26 mouse cellular contexts compared by ENCODE assay signal in genomic region chr9:10368971-10369370, GRCm38 (mm10).
DNase-seq lines count a peak whose midpoint lies in the region; ATAC-seq lines count a peak whose summit lies in the region.
"Had no signal": no experiment of that assay in that cellular context is flagged by ENCODE, and none has a peak within 500 bp of the region (broad histone marks: within the 10 kb centered on the region; RNA-seq: fewer than 3 reads in every experiment).

No protein-coding gene starts in this region.

- H3K4me3 ChIP-seq in kidney, embryonic 14.5 days (ENCODE audit: low read length): no peak overlapping the region
- H3K4me3 ChIP-seq in neural tube, embryonic 12.5 days: no peak overlapping the region
- no peak overlapping the region for H3K4me3 ChIP-seq in neural tube, embryonic 15.5 days (replicated peaks)
- H3K4me3 ChIP-seq: embryonic facial prominence, embryonic 10.5 days; embryonic facial prominence, embryonic 12.5 days; forebrain, embryonic 13.5 days; forebrain, embryonic 15.5 days had no signal

- ATAC-seq in kidney, embryonic 14.5 days (ENCODE audit: low FRiP score, low TSS enrichment): peak; percentile 55; the same call in 1 of the 2 replicates
- ATAC-seq in neural tube, embryonic 12.5 days (ENCODE audit: low FRiP score, low read depth): peak; percentile 53
- no peak for ATAC-seq in neural tube, embryonic 15.5 days (ENCODE audit: low FRiP score)
- ATAC-seq: activated CD4-positive, CD25-positive, alpha-beta regulatory T cell, adult 4 months; CD4-positive, CD25-positive, alpha-beta regulatory T cell, adult 4 months; forebrain, embryonic 13.5 days; forebrain, embryonic 15.5 days; forebrain, postnatal 0 days; Patski had no signal

- no peak overlapping the region for H3K9ac ChIP-seq in kidney, embryonic 14.5 days (ENCODE audit: low read depth, low read length)
- no peak overlapping the region for H3K9ac ChIP-seq in neural tube, embryonic 12.5 days
- H3K9ac ChIP-seq in neural tube, embryonic 15.5 days (replicated peaks): no peak overlapping the region
- H3K9ac ChIP-seq: embryonic facial prominence, embryonic 12.5 days; forebrain, embryonic 13.5 days; forebrain, embryonic 15.5 days; forebrain, postnatal 0 days had no signal

- H3K36me3 ChIP-seq in kidney, embryonic 14.5 days (ENCODE audit: control insufficient read depth, insufficient read depth, low read length): no peaks in the 10 kb centered on the region
- H3K36me3 ChIP-seq in neural tube, embryonic 12.5 days: no peaks in the 10 kb centered on the region
- H3K36me3 ChIP-seq in neural tube, embryonic 15.5 days: no peaks in the 10 kb centered on the region
- H3K36me3 ChIP-seq: embryonic facial prominence, embryonic 10.5 days; embryonic facial prominence, embryonic 12.5 days; forebrain, embryonic 15.5 days; G1E had no signal

- H3K9me3 ChIP-seq in kidney, embryonic 14.5 days (ENCODE audit: control insufficient read depth, low read length): no peaks in the 10 kb centered on the region
- H3K9me3 ChIP-seq in neural tube, embryonic 12.5 days: no peaks in the 10 kb centered on the region
- no peaks in the 10 kb centered on the region for H3K9me3 ChIP-seq in neural tube, embryonic 15.5 days (replicated peaks)
- H3K9me3 ChIP-seq: embryonic facial prominence, embryonic 10.5 days; embryonic facial prominence, embryonic 12.5 days; forebrain, embryonic 13.5 days; forebrain, embryonic 15.5 days; G1E had no signal

- no peaks in the 10 kb centered on the region for H3K27me3 ChIP-seq in kidney, embryonic 14.5 days (ENCODE audit: control insufficient read depth, insufficient read depth, low read length)
- no peaks in the 10 kb centered on the region for H3K27me3 ChIP-seq in neural tube, embryonic 12.5 days (replicated peaks)
- H3K27me3 ChIP-seq in neural tube, embryonic 15.5 days (replicated peaks): no peaks in the 10 kb centered on the region
- H3K27me3 ChIP-seq: CH12.LX; embryonic facial prominence, embryonic 12.5 days; forebrain, embryonic 13.5 days; forebrain, embryonic 15.5 days; Patski had no signal

- no peak overlapping the region for H3K27ac ChIP-seq in kidney, embryonic 14.5 days (ENCODE audit: low read depth, low read length)
- no peak overlapping the region for H3K27ac ChIP-seq in neural tube, embryonic 12.5 days
- H3K27ac ChIP-seq in neural tube, embryonic 15.5 days (replicated peaks): no peak overlapping the region
- H3K27ac ChIP-seq: embryonic facial prominence, embryonic 10.5 days; embryonic facial prominence, embryonic 12.5 days; forebrain, embryonic 13.5 days; forebrain, embryonic 15.5 days had no signal

- H3K4me2 ChIP-seq in kidney, embryonic 14.5 days (replicated peaks; ENCODE audit: low read depth, low read length): no peak overlapping the region
- no peak overlapping the region for H3K4me2 ChIP-seq in neural tube, embryonic 12.5 days (replicated peaks)
- H3K4me2 ChIP-seq in neural tube, embryonic 15.5 days: no peak overlapping the region
- H3K4me2 ChIP-seq: embryonic facial prominence, embryonic 12.5 days; forebrain, embryonic 13.5 days; forebrain, embryonic 15.5 days had no signal

- WGBS in kidney, embryonic 14.5 days: 42% methylated on average over 5 of the region's 5 CpGs
- WGBS in neural tube, embryonic 12.5 days: 48% methylated on average over 5 of the region's 5 CpGs
- 51% methylated on average over 5 of the region's 5 CpGs for WGBS in neural tube, embryonic 15.5 days

- peak; percentile 6 for DNase-seq in embryo, embryonic 10 days (ENCODE audit: low spot score)
- no peak for DNase-seq in embryo, embryonic 10.5 days (ENCODE audit: low spot score)
- DNase-seq in kidney, adult 8-10 months: no peak
- peak; percentile 13 for DNase-seq in mesoderm, embryonic 11.5 days (ENCODE audit: low read depth, low spot score)
- DNase-seq: adrenal gland, adult 8-10 months; adrenal gland, postnatal 14 days; adrenal gland, postnatal 36 days; B cell, adult 2 months; cerebellum, adult 11-12 months; cerebellum, adult 2 months; cerebellum, adult 9-10 months; cerebellum, postnatal 10 days; cerebellum, postnatal 25 days; forebrain, postnatal 0 days had no signal

- no peaks in the 10 kb centered on the region for H3K4me1 ChIP-seq in kidney, embryonic 14.5 days (ENCODE audit: control insufficient read depth, insufficient read depth, low read length)
- no peaks in the 10 kb centered on the region for H3K4me1 ChIP-seq in neural tube, embryonic 12.5 days
- no peaks in the 10 kb centered on the region for H3K4me1 ChIP-seq in neural tube, embryonic 15.5 days
- H3K4me1 ChIP-seq: embryonic facial prominence, embryonic 10.5 days; embryonic facial prominence, embryonic 12.5 days; forebrain, embryonic 13.5 days; forebrain, embryonic 15.5 days had no signal

Comparison
In these comparisons a context has a peak if more than half of its experiments do, and no peak if none do; other contexts are left out.
1. DNase-seq: peak in embryo, embryonic 10 days (single experiment) and mesoderm, embryonic 11.5 days (single experiment); none in embryo, embryonic 10.5 days (single experiment) and kidney, adult 8-10 months (0 of 2).